Mouse (Mus musculus) Patski (cell line): ENCODE data around the gene Dnase2a. TPM values are rescaled to one million over a fixed set of nuclear protein-coding genes. Genes with fewer than 3 reads are reported as not detected.

ENCODE experiments used
- ATAC-seq: fragments of 100-300 bp; one replicate; pipeline ENCODE4 v1.8.0; 2021
- CTCF ChIA-PET: fragments of 350-600 bp; sonication (Branson Sonifier 250); formaldehyde crosslinking; loops from one replicate; lab custom pipeline; 2022; ENCODE audit warnings: inconsistent platforms; lab: Charles Lee
- POLR2A ChIA-PET: fragments of 350-600 bp; sonication (Branson Sonifier 250); formaldehyde crosslinking; loops from one replicate; lab custom pipeline; 2022; ENCODE audit warnings: antibody characterized with exemption, inconsistent platforms; lab: Charles Lee
- DNase-seq: peaks from one replicate; pipeline ENCODE4 v3.0.0-alpha.2; 2011; ENCODE audit warnings: low read depth, low spot score
- H3K27me3 ChIP-seq: fragments of 371-371 bp; one replicate; pipeline ENCODE4 v1.5.1; 2021
- CTCF ChIP-seq: fragments of 100-300 bp; IDR thresholded peaks from one replicate; pipeline ENCODE4 v1.5.1; 2021
- in situ Hi-C: fragments of 300-500 bp; cut with MboI; formaldehyde crosslinking; loops from 3 replicates; pipeline ENCODE4 v1.11.1; 2018; ENCODE audit warnings: low pct_unique_long_range_greater_than_20kb, mixed read lengths
- polyA plus RNA-seq: library from polyadenylated mRNA; unstranded; gene quantifications from one replicate; pipeline ENCODE4 v1.2.3, GENCODE M21; 2021

The Dnase2a gene
- polyA plus RNA-seq, 1 experiment from 2014 or later, result 25.9 TPM

DNA sequence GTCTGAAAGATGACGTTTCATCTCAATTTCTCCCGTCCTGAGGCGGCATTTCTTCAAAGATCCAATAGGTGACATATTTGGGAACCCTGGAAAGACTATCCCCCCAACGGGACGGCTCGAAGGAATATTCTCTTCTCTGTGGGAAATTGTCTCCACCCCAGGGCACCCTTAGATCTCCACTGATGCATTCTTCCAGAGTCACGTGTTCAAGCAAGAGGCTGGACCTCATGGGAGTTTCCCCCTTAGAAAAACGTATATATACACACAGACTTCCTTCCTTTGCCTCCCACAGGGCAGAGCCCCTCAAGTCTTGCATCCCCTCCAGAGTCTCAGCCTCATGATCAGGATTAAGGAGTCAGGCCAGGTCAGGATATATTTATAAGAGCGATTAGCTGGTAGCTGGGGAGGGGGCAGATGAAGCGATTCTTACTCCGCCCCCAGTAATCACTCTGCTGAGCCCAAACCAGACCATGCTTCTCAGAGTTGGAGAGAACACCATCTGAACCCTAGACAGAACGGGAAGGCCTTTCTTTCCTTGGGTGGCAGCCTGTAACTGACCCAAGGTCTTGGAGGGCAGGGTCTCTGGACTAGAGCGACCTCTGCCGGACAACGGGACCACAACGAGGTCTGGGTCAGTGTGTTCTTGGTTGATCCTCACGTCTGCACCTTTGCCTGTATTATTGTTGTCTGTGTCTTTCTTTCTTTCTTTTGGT, 38.3 kb downstream of the Dnase2a start, which contains the start of gene Rtbdn:
Rtbdn (plus strand) TSS at position 464 of the 713 bp plus-strand sequence.
- ATAC-seq, result no peak
- no peak for DNase-seq
- H3K27me3 ChIP-seq, result peaks cover 59% of the 10 kb centered on the region
- ChIA-PET POLR2A (no interaction called here), CTCF (no interaction called here)
- peak; percentile 48 for TF ChIP-seq CTCF
- in situ Hi-C loops, result no loop called here

- no peak for DNase-seq
- in situ Hi-C loops, result no loop called here
- H3K27me3 ChIP-seq, result peaks cover 64% of the 10 kb centered on the region
- POLR2A ChIA-PET, result no interaction called here
- CTCF ChIA-PET, result no interaction called here
- peak; percentile 11 for TF ChIP-seq CTCF
- ATAC-seq, result no peak
These were observed 38.8 kb downstream of the Dnase2a start for GRCm38 (mm10) chr8:84947241-84947545.

DNA sequence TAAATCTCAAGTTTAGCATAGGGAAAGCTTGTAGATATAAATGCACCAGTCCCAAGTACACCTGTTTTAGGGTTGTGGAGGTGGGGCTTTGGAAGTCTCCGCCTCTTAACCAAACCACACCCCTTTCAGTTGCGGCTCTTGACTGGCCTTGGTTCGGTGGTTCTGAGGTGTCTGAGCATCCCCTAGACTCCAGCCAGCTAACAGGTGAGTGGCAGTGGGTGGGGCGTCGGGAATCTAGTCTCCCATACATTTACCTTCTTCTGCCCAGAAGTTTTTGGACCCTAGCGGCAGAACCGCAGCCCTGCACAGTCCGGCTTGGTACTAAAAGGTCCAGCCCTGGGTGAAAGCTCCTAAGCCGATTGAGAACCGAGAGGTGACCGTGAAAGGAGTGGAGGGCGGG, 41.4 kb downstream of the Dnase2a start:
- TF ChIP-seq CTCF, result no peak
- in situ Hi-C loops, result no loop called here
- no peak for DNase-seq
- POLR2A ChIA-PET, result interaction anchor here (0.6 kb wide), 1 partner anchor 115 kb away, joined by 5 read pairs; no protein-coding TSS in a partner anchor
- H3K27me3 ChIP-seq, result peaks cover 56% of the 10 kb centered on the region
- CTCF ChIA-PET, result interaction anchor here (1.2 kb wide), 1 partner anchor 25 kb away, joined by 3 read pairs; no protein-coding TSS in a partner anchor
- no peak for ATAC-seq

- H3K27me3 ChIP-seq, result peaks cover 30% of the 10 kb centered on the region
- in situ Hi-C loops, result no loop called here
- ChIA-PET POLR2A (no interaction called here), CTCF (interaction anchor here (1.2 kb wide), 1 partner anchor 44 kb away, joined by 3 read pairs; no protein-coding TSS in a partner anchor)
- DNase-seq (no peak), ATAC-seq (no peak)
- no peak for TF ChIP-seq CTCF
These were observed 44.4 kb downstream of the Dnase2a start for GRCm38 (mm10) chr8:84952612-84953255.

GRCm38 (mm10) chr8:84956768-84957167, 48.4 kb downstream of the Dnase2a start:
- peaks cover 9% of the 10 kb centered on the region for H3K27me3 ChIP-seq
- in situ Hi-C loops, result loop anchor here (5.0 kb wide), 1 partner anchor 34 kb away; no protein-coding TSS in a partner anchor
- CTCF ChIA-PET, result interaction anchor here (0.8 to 2.0 kb wide), 9 partner anchors 8 to 54 kb away, joined by 3 to 9 read pairs (median 4); partner anchors contain the start of genes Junb and Klf1
- peak; percentile 9 for ATAC-seq
- peak; percentile 93 for TF ChIP-seq CTCF
- DNase-seq, result peak; percentile 28
- POLR2A ChIA-PET, result interaction anchor here (0.8 to 1.6 kb wide), 2 partner anchors 13 to 33 kb away, joined by 3 to 8 read pairs; partner anchors contain the start of genes Gm49661, Hook2, Prdx2 and Rnaseh2a

GRCm38 (mm10) chr8:84959811-84960210, 51.5 kb downstream of the Dnase2a start:
- DNase-seq (no peak), ATAC-seq (peak; percentile 36)
- ChIA-PET CTCF (interaction anchor here (0.8 to 2.0 kb wide), 2 partner anchors 31 to 45 kb away, joined by 3 to 7 read pairs; no protein-coding TSS in a partner anchor), POLR2A (interaction anchor here (1.9 kb wide), 1 partner anchor 11 kb away, joined by 6 read pairs; no protein-coding TSS in a partner anchor)
- H3K27me3 ChIP-seq, result no peaks in the 10 kb centered on the region
- no peak for TF ChIP-seq CTCF
- in situ Hi-C loops, result loop anchor here (5.0 kb wide), 1 partner anchor 38 kb away; no protein-coding TSS in a partner anchor

DNA sequence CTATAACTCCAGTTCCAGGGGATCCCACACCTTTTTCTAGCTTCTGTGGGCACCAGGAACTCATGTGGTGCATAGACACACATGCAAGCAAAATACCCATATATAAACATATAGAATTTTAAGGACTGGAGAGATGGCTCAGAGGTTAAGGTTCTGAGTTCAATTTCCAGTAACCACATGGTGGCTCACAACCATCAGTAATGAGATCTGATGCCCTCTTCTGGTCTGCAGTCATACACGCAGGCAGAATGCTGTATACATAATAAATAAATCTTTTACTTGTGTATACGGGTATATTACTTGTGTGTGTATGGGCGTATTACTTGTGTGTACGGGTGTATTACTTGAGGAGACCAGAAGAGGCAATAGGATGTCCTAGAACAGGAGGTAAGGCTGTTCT, 55.6 kb downstream of the Dnase2a start:
- no peaks in the 10 kb centered on the region for H3K27me3 ChIP-seq
- ATAC-seq, result no peak
- ChIA-PET POLR2A (no interaction called here), CTCF (interaction anchor here (1.7 kb wide), 1 partner anchor 26 kb away, joined by 4 read pairs; the partner anchor contains the start of gene Hook2)
- no peak for DNase-seq
- in situ Hi-C loops, result no loop called here
- TF ChIP-seq CTCF, result no peak

GRCm38 (mm10) chr8:84965731-84966291, 57.5 kb downstream of the Dnase2a start:
- DNase-seq, result no peak
- ChIA-PET POLR2A (interaction anchor here (0.6 to 2.9 kb wide), 2 partner anchors 10 to 359 kb away, joined by 3 to 17 read pairs; no protein-coding TSS in a partner anchor), CTCF (interaction anchor here (1.0 to 1.2 kb wide), 3 partner anchors 9 to 32 kb away, joined by 3 to 4 read pairs (median 4); no protein-coding TSS in a partner anchor)
- ATAC-seq, result peak; percentile 91
- in situ Hi-C loops, result no loop called here
- no peak for TF ChIP-seq CTCF
- H3K27me3 ChIP-seq, result no peaks in the 10 kb centered on the region

GRCm38 (mm10) chr8:84966603-84967002, 58.2 kb downstream of the Dnase2a start:
- no peak for TF ChIP-seq CTCF
- ATAC-seq (no peak), DNase-seq (no peak)
- in situ Hi-C loops, result no loop called here
- H3K27me3 ChIP-seq, result no peaks in the 10 kb centered on the region
- ChIA-PET CTCF (interaction anchor here (0.8 to 1.2 kb wide), 4 partner anchors 8 to 31 kb away, joined by 3 to 4 read pairs (median 4); no protein-coding TSS in a partner anchor), POLR2A (interaction anchor here (1.2 to 2.9 kb wide), 3 partner anchors 9 to 14 kb away, joined by 3 to 17 read pairs (median 3); partner anchors contain the start of gene Junb)
